Mouse (Mus musculus) myocyte (in vitro differentiated cells): ENCODE results near the gene Grem2.

Experiments
- CEBPB ChIP-seq: IDR thresholded peaks from 2 replicates; pipeline ENCODE4 v1.6.1; 2011; ENCODE audit warnings: mild to moderate bottlenecking, moderate library complexity; ENCODE audit not compliant: poor library complexity, insufficient read depth, severe bottlenecking
- E2F4 ChIP-seq: IDR thresholded peaks from one replicate; pipeline ENCODE4 v1.6.1; 2011; ENCODE audit warnings: mild to moderate bottlenecking, control low read depth, moderate library complexity; ENCODE audit not compliant: insufficient read depth
- MAX ChIP-seq: IDR thresholded peaks from one replicate; pipeline ENCODE4 v1.6.1; 2011; ENCODE audit warnings: low read depth, mild to moderate bottlenecking, control low read depth
- MYOD1 ChIP-seq, 3 experiments: IDR thresholded peaks; one replicate each; pipeline ENCODE4 v1.6.1; 2011; ENCODE audit warnings: control low read depth in 2 of 3, low read depth in 2 of 3, mild to moderate bottlenecking in 2 of 3, moderate library complexity in 1 of 3; ENCODE audit not compliant: insufficient read length in 2 of 3, control insufficient read depth in 1 of 3
- MYOG ChIP-seq, 3 experiments: IDR thresholded peaks; one replicate each; pipeline ENCODE4 v1.6.1; 2011; ENCODE audit warnings: control low read depth in 2 of 3, low read depth in 2 of 3, mild to moderate bottlenecking in 2 of 3; ENCODE audit not compliant: insufficient read length in 2 of 3, control insufficient read depth in 1 of 3, insufficient read depth in 1 of 3
- POLR2A ChIP-seq: IDR thresholded peaks from one replicate; pipeline ENCODE4 v1.6.1; 2011; ENCODE audit warnings: low read depth, mild to moderate bottlenecking, control low read depth, moderate library complexity; ENCODE audit not compliant: insufficient read length
- POLR2AphosphoS2 ChIP-seq: IDR thresholded peaks from one replicate; pipeline ENCODE4 v1.6.1; 2011; ENCODE audit warnings: low read depth, control low read depth; ENCODE audit not compliant: insufficient read length
- REST ChIP-seq: IDR thresholded peaks from one replicate; pipeline ENCODE4 v1.6.1; 2011; ENCODE audit warnings: mild to moderate bottlenecking, control low read depth, moderate library complexity; ENCODE audit not compliant: insufficient read depth, insufficient read length
- SRF ChIP-seq: IDR thresholded peaks from one replicate; pipeline ENCODE4 v1.6.1; 2011; ENCODE audit warnings: low read depth; ENCODE audit not compliant: control insufficient read depth, insufficient read length
- TCF12 ChIP-seq: IDR thresholded peaks from one replicate; pipeline ENCODE4 v1.6.1; 2011; ENCODE audit warnings: mild to moderate bottlenecking, control low read depth; ENCODE audit not compliant: poor library complexity, insufficient read depth, severe bottlenecking
- TCF3 ChIP-seq: IDR thresholded peaks from one replicate; pipeline ENCODE4 v1.6.1; 2011; ENCODE audit warnings: low read depth, control low read depth; ENCODE audit not compliant: insufficient read length
- USF1 ChIP-seq: IDR thresholded peaks from one replicate; pipeline ENCODE4 v1.6.1; 2011; ENCODE audit warnings: low read depth, mild to moderate bottlenecking, control low read depth, moderate library complexity

GRCm38 (mm10) chr1:174892471-174892870, 29.1 kb downstream of the Grem2 start:
- TF ChIP-seq TCF12 (no peak), USF1 (no peak), MAX (no peak), POLR2A (no peak), MYOD1 (IDR thresholded peaks at IDR 0.05; ENCODE audit: control insufficient read depth in 1 of 3, insufficient read length in 2 of 3, low read depth in 2 of 3) (no peak), POLR2AphosphoS2 (no peak), MYOG (IDR thresholded peaks at IDR 0.05; ENCODE audit: control insufficient read depth in 1 of 3, insufficient read depth in 1 of 3, insufficient read length in 2 of 3, low read depth in 2 of 3) (no peak), TCF3 (no peak), REST (no peak), E2F4 (no peak), CEBPB (no peak), SRF (no peak)
